Mouse (Mus musculus) heart, embryonic 13.5 days (tissue): ENCODE data around the gene Tent2. TPM values are rescaled to one million over a fixed set of nuclear protein-coding genes. Genes with fewer than 3 reads are reported as not detected.

ENCODE experiments used
- ATAC-seq: fragments of 200-750 bp; cut with Nextera tagmentation; 2 replicates; pipeline ENCODE4 v1.8.0; 2017; ENCODE audit warnings: moderate TSS enrichment; ENCODE audit not compliant: insufficient number of reproducible peaks, low FRiP score, low TSS enrichment; ENCODE audit errors: extremely low read depth
- H3K27ac ChIP-seq: fragments of 300-500 bp; sonication (generic); replicated peaks from 2 replicates; pipeline ENCODE4 v1.5.1; 2015; ENCODE audit warnings: moderate library complexity, mild to moderate bottlenecking, inconsistent platforms
- H3K27me3 ChIP-seq: fragments of 300-500 bp; sonication (generic); replicated peaks from 2 replicates; pipeline ENCODE4 v1.6.1; 2015; ENCODE audit warnings: mild to moderate bottlenecking, inconsistent platforms
- H3K36me3 ChIP-seq: fragments of 300-500 bp; sonication (generic); 2 replicates; pipeline ENCODE4 v1.6.1; 2015; ENCODE audit warnings: mild to moderate bottlenecking, inconsistent platforms
- H3K4me1 ChIP-seq: fragments of 300-500 bp; sonication (generic); 2 replicates; pipeline ENCODE4 v1.6.1; 2015; ENCODE audit warnings: inconsistent platforms
- H3K4me2 ChIP-seq: fragments of 300-500 bp; sonication (generic); 2 replicates; pipeline ENCODE4 v1.6.1; 2015; ENCODE audit warnings: inconsistent platforms, mild to moderate bottlenecking, moderate library complexity
- H3K4me3 ChIP-seq: fragments of 300-500 bp; sonication (generic); 2 replicates; pipeline ENCODE4 v1.5.1; 2015; ENCODE audit warnings: moderate library complexity, mild to moderate bottlenecking, inconsistent platforms
- H3K9ac ChIP-seq: fragments of 300-500 bp; sonication (generic); 2 replicates; pipeline ENCODE4 v1.6.1; 2015; ENCODE audit warnings: inconsistent platforms, mild to moderate bottlenecking, moderate library complexity
- H3K9me3 ChIP-seq: fragments of 300-500 bp; sonication (generic); 2 replicates; pipeline ENCODE4 v1.6.1; 2016; ENCODE audit warnings: inconsistent platforms
- WGBS: fragments of 180-500 bp; shearing (Covaris S2); methylation state at CpG from one replicate; pipeline ENCODE4 v1.1.7; 2015; ENCODE audit warnings: mixed read lengths; 5-methylcytosine and 5-hydroxymethylcytosine counted together
- polyA plus RNA-seq: library from polyadenylated mRNA; unstranded; fragments of >200 nt; fragmentation: Nextera tagmentation; extraction: Ambion mirVana; gene quantifications from 2 replicates; pipeline ENCODE4 v1.2.1, GENCODE M21; 2015

Gene Tent2
- polyA plus RNA-seq, 1 experiment from 2014 or later = 40.2 TPM

DNA sequence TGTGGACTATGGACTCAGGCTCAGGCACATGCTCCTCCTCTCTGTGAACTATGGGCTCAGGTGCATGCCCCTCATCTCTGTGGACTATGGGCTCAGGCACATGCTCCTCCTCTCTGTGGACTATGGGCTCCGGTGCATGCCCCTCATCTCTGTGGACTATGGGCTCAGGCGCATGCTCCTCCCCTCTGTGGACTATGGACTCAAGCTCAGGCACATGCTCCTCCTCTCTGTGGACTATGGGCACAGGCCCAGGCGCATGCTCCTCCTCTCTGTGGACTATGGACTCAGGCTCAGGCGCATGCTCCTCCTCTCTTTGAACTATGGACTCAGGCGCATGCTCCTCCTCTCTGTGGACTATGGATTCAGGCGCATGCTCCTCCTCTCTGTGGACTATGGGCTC lies 95.5 kb downstream of the Tent2 start:
- H3K4me3 ChIP-seq = no peak overlapping the region
- no peak for ATAC-seq
- WGBS = 92% methylated on average over 6 of the region's 6 CpGs
- H3K9me3 ChIP-seq = no peaks in the 10 kb centered on the region
- no peaks in the 10 kb centered on the region for H3K27me3 ChIP-seq
- H3K4me1 ChIP-seq = peaks cover 12% of the 10 kb centered on the region
- H3K36me3 ChIP-seq = peaks cover 27% of the 10 kb centered on the region
- no peak overlapping the region for H3K9ac ChIP-seq
- no peak overlapping the region for H3K27ac ChIP-seq
- H3K4me2 ChIP-seq = no peak overlapping the region

Other genes starting within 250 kb of the Tent2 start
- 3.1 and 3.2 TPM in 2 replicates for gene Cmya5, start 47.7 kb downstream of the Tent2 start, polyA plus RNA-seq
- 10.6 and 11.1 TPM in 2 replicates for gene Homer1, start 107.2 kb upstream of the Tent2 start, polyA plus RNA-seq